ENCODE assay signal across 17 mouse cellular contexts in the genomic region with DNA sequence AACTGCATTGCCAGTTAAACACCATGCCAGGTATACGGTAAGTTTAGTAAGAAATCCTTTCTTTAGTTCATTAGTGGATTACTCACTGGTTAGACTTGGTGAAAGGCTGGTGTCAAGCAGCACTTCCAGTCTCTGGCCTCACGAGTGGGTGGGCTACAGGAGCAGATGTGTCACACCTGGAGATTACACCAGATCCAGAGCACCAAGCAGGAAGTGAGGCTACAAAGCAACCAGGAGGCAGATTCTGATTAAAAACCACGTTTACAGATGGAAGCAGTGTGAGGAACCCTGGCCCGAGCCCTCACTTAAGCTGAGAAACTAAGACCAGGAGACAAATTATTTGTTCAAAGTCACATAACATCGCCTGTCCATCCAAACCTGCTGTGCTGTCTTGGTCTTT. TPM values are rescaled to one million over a fixed set of nuclear protein-coding genes. Genes with fewer than 3 reads are reported as not detected.
DNase-seq lines count a peak whose midpoint lies in the region; ATAC-seq and TF ChIP-seq lines count a peak whose summit lies in the region.
"Had no signal": no experiment of that assay in that cellular context is flagged by ENCODE, and none has a peak within 500 bp of the region (broad histone marks: within the 10 kb centered on the region; RNA-seq: fewer than 3 reads in every experiment).

No protein-coding gene starts in this region.

- no peaks in the 10 kb centered on the region for H3K36me3 ChIP-seq in heart, embryonic 16.5 days (ENCODE audit: control insufficient read depth, insufficient read depth)
- H3K36me3 ChIP-seq in lung, embryonic 15.5 days, result no peaks in the 10 kb centered on the region
- H3K36me3 ChIP-seq in stomach, embryonic 15.5 days, result no peaks in the 10 kb centered on the region
- H3K36me3 ChIP-seq: neural tube, embryonic 12.5 days had no signal

- H3K4me1 ChIP-seq in heart, embryonic 16.5 days (ENCODE audit: control insufficient read depth, insufficient read depth, low read length), result peaks cover 18% of the 10 kb centered on the region
- H3K4me1 ChIP-seq in lung, embryonic 15.5 days, result peaks cover 83% of the 10 kb centered on the region
- H3K4me1 ChIP-seq in embryonic fibroblast, embryonic 13.5 days (ENCODE audit: control insufficient read depth, insufficient read depth, low read length), result peaks cover 8% of the 10 kb centered on the region
- H3K4me1 ChIP-seq in stomach, embryonic 15.5 days, result peaks cover 53% of the 10 kb centered on the region

- TF ChIP-seq CTCF in embryonic fibroblast, embryonic 13.5 days (IDR thresholded peaks at IDR 0.05; ENCODE audit: borderline replicate concordance, insufficient read depth, low read length), result no peak

- H3K9me3 ChIP-seq in heart, embryonic 16.5 days (replicated peaks; ENCODE audit: control insufficient read depth, low read length), result no peaks in the 10 kb centered on the region
- no peaks in the 10 kb centered on the region for H3K9me3 ChIP-seq in lung, embryonic 15.5 days
- no peaks in the 10 kb centered on the region for H3K9me3 ChIP-seq in stomach, embryonic 15.5 days
- H3K9me3 ChIP-seq: neural tube, embryonic 12.5 days had no signal

- H3K4me2 ChIP-seq in heart, embryonic 16.5 days (ENCODE audit: low read depth, low read length), result no peak overlapping the region
- no peak overlapping the region for H3K4me2 ChIP-seq in lung, embryonic 15.5 days
- H3K4me2 ChIP-seq in stomach, embryonic 15.5 days, result no peak overlapping the region
- H3K4me2 ChIP-seq: neural tube, embryonic 12.5 days had no signal

- H3K27ac ChIP-seq in heart, embryonic 16.5 days (ENCODE audit: low read length), result no peak overlapping the region
- H3K27ac ChIP-seq in lung, embryonic 15.5 days, result peak overlapping the region; percentile 81
- peak overlapping the region; percentile 23; the same call in 1 of the 2 replicates for H3K27ac ChIP-seq in embryonic fibroblast, embryonic 13.5 days (ENCODE audit: insufficient read depth, low read length)
- peak overlapping the region; percentile 80 for H3K27ac ChIP-seq in stomach, embryonic 15.5 days
- H3K27ac ChIP-seq: heart, adult 2 months; macrophage; neural tube, embryonic 12.5 days had no signal

- H3K4me3 ChIP-seq in heart, embryonic 16.5 days (ENCODE audit: low read length), result no peak overlapping the region
- H3K4me3 ChIP-seq in lung, embryonic 15.5 days, result no peak overlapping the region
- H3K4me3 ChIP-seq in embryonic fibroblast, embryonic 13.5 days (ENCODE audit: insufficient read depth, low read length), result no peak overlapping the region
- H3K4me3 ChIP-seq in stomach, embryonic 15.5 days (replicated peaks), result no peak overlapping the region
- H3K4me3 ChIP-seq: heart, adult 2 months; neural tube, embryonic 12.5 days had no signal

- WGBS in heart, embryonic 16.5 days, result 68% methylated on average over 5 of the region's 5 CpGs
- 60% methylated on average over 5 of the region's 5 CpGs for WGBS in lung, embryonic 15.5 days
- WGBS in stomach, embryonic 15.5 days, result 57% methylated on average over 5 of the region's 5 CpGs

- no peak for TF ChIP-seq POLR2A in embryonic fibroblast, embryonic 13.5 days (IDR thresholded peaks at IDR 0.05; ENCODE audit: low read depth, low read length)

- intact Hi-C loops in heart, postnatal 25 days (cut with DNase I), result loop anchor here (5.0 kb wide), 1 partner anchor 158 kb away; no protein-coding TSS in a partner anchor

- H3K27me3 ChIP-seq in heart, embryonic 16.5 days (ENCODE audit: control insufficient read depth, insufficient read depth, low read length), result no peaks in the 10 kb centered on the region
- no peaks in the 10 kb centered on the region for H3K27me3 ChIP-seq in lung, embryonic 15.5 days
- H3K27me3 ChIP-seq in stomach, embryonic 15.5 days (replicated peaks), result no peaks in the 10 kb centered on the region

- ATAC-seq in heart, embryonic 16.5 days (replicated peaks; ENCODE audit: extremely low read depth, insufficient read depth, low FRiP score), result no peak
- ATAC-seq in lung, embryonic 15.5 days (ENCODE audit: borderline replicate concordance, extremely low read depth, low FRiP score, low TSS enrichment), result no peak
- ATAC-seq in stomach, embryonic 15.5 days (ENCODE audit: insufficient read depth, low FRiP score, low read depth), result no peak

- 0 out of 2 replicates have a peak overlapping the region, but pooled peaks have one; percentile 15 for H3K9ac ChIP-seq in heart, embryonic 16.5 days (ENCODE audit: low read length)
- H3K9ac ChIP-seq in lung, embryonic 15.5 days, result no peak overlapping the region
- H3K9ac ChIP-seq in stomach, embryonic 15.5 days, result no peak overlapping the region
- H3K9ac ChIP-seq: neural tube, embryonic 12.5 days had no signal

- DNase-seq in heart, postnatal 25 days (ENCODE audit: low spot score), result no peak
- DNase-seq in lung, postnatal 25 days (ENCODE audit: low spot score), result no peak
- no peak for DNase-seq in spleen, postnatal 4 days (ENCODE audit: low spot score in 2 of 2)
- DNase-seq in frontal cortex, postnatal 36 days (ENCODE audit: low spot score in 2 of 2), result no peak
- DNase-seq: adrenal gland, postnatal 10 days; cerebellum, adult 8-10 months; heart, adult 2 months; layer of hippocampus, postnatal 36 days; retina, postnatal 1 day; thymus, adult 18-20 months had no signal

RNA-seq across cellular contexts. Expression of gene Prelp, which starts 43.5 kb away (rescaled TPM):
- 4.4 and 5.6 TPM in 2 replicates for polyA plus RNA-seq in heart, embryonic 16.5 days (2015; fragmentation: Nextera tagmentation; extraction: Ambion mirVana)
- 10 to 100 TPM; 30.4 to 36.3 TPM for total RNA-seq in heart, postnatal 25 days (2021)
- 17.1 and 19.6 TPM in 2 replicates for polyA plus RNA-seq in lung, embryonic 15.5 days (2015; fragmentation: Nextera tagmentation; extraction: Ambion mirVana)
- 28.4 and 42.1 TPM in 2 replicates for polyA plus RNA-seq in embryonic fibroblast, embryonic 13.5 days (2011; ENCODE audit: insufficient read length, low read depth, missing spikeins)
- polyA plus RNA-seq in stomach, embryonic 15.5 days (2015; fragmentation: Nextera tagmentation; extraction: Ambion mirVana), result 2.2 and 2.4 TPM in 2 replicates

RNA-seq across cellular contexts. Expression of gene Optc, which starts 56.9 kb away (rescaled TPM):
- polyA plus RNA-seq in heart, embryonic 16.5 days (2015; fragmentation: Nextera tagmentation; extraction: Ambion mirVana), result 0.28 and 0.36 TPM in 2 replicates
- total RNA-seq in heart, postnatal 25 days (2021), result under 1 TPM; 0.36 to 0.42 TPM
- polyA plus RNA-seq in lung, embryonic 15.5 days (2015; fragmentation: Nextera tagmentation; extraction: Ambion mirVana), result 0.67 and 0.81 TPM in 2 replicates
- 4.3 and 7.0 TPM in 2 replicates for polyA plus RNA-seq in embryonic fibroblast, embryonic 13.5 days (2011; ENCODE audit: insufficient read length, low read depth, missing spikeins)
- 1.7 and 1.8 TPM in 2 replicates for polyA plus RNA-seq in stomach, embryonic 15.5 days (2015; fragmentation: Nextera tagmentation; extraction: Ambion mirVana)
- total RNA-seq: liver, adult 2 months had no signal
- polyA plus RNA-seq: liver, adult 2 months; macrophage had no signal
